12 mouse cellular contexts compared by ENCODE assay signal in the genomic region with DNA sequence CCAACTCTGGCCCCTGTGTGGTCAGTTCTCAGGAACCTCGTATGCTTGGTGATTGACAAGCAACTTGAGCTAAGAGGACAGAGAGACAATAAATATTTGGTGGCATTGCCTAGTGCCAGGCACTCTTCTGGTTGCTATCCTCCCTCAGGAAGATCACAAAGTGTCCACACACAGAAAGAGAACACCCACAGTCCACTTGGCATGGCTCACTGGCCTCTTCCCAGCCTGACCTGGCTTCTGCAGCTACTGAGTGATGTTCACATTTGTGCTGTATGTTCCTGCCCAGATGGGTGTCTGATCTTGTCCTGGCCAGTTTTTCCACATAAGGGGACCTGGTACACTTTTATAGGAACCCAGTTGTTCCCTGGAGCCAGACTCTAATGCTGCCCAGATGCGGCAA.
DNase-seq lines count a peak whose midpoint lies in the region; ATAC-seq lines count a peak whose summit lies in the region.
"Had no signal": no experiment of that assay in that cellular context is flagged by ENCODE, and none has a peak within 500 bp of the region (broad histone marks: within the 10 kb centered on the region; RNA-seq: fewer than 3 reads in every experiment).

No protein-coding gene starts in this region.

- H3K9ac ChIP-seq in intestine, embryonic 16.5 days (ENCODE audit: low read depth, low read length): no peak overlapping the region
- H3K9ac ChIP-seq: forebrain, embryonic 13.5 days; heart, embryonic 15.5 days had no signal

- intact Hi-C loops in heart, postnatal 14 days (cut with DNase I): no loop called here

- WGBS in heart, embryonic 10.5 days: 54% methylated on average over 2 of the region's 2 CpGs
- WGBS in intestine, embryonic 16.5 days: 51% methylated on average over 2 of the region's 2 CpGs

- peaks cover 22% of the 10 kb centered on the region for H3K27me3 ChIP-seq in heart, embryonic 10.5 days (ENCODE audit: insufficient read depth, poor library complexity, severe bottlenecking)
- H3K27me3 ChIP-seq in intestine, embryonic 16.5 days (replicated peaks; ENCODE audit: control insufficient read depth, insufficient read depth, low read length): no peaks in the 10 kb centered on the region
- H3K27me3 ChIP-seq: heart, embryonic 15.5 days had no signal

- no peak overlapping the region for H3K4me3 ChIP-seq in heart, embryonic 10.5 days
- no peak overlapping the region for H3K4me3 ChIP-seq in intestine, embryonic 16.5 days (ENCODE audit: low read length)
- H3K4me3 ChIP-seq: forebrain, embryonic 13.5 days; heart, embryonic 15.5 days; myocyte had no signal

- H3K4me2 ChIP-seq in intestine, embryonic 16.5 days (ENCODE audit: low read depth, low read length): no peak overlapping the region
- H3K4me2 ChIP-seq: forebrain, embryonic 13.5 days; heart, embryonic 15.5 days; liver, embryonic 11.5 days had no signal

- peaks cover 34% of the 10 kb centered on the region for H3K4me1 ChIP-seq in heart, embryonic 10.5 days
- peaks cover 16% of the 10 kb centered on the region; the same call in 1 of the 2 replicates for H3K4me1 ChIP-seq in intestine, embryonic 16.5 days (ENCODE audit: control insufficient read depth, insufficient read depth, low read length)

- H3K9me3 ChIP-seq in heart, embryonic 10.5 days: no peaks in the 10 kb centered on the region
- no peaks in the 10 kb centered on the region for H3K9me3 ChIP-seq in intestine, embryonic 16.5 days (ENCODE audit: control insufficient read depth, low read length)
- H3K9me3 ChIP-seq: forebrain, embryonic 13.5 days; heart, embryonic 15.5 days had no signal

- no peak overlapping the region for H3K27ac ChIP-seq in heart, embryonic 10.5 days
- peak overlapping the region; percentile 52 for H3K27ac ChIP-seq in intestine, embryonic 16.5 days (ENCODE audit: low read length)
- H3K27ac ChIP-seq: forebrain, embryonic 13.5 days; heart, embryonic 15.5 days had no signal

- ATAC-seq in intestine, embryonic 16.5 days: no peak
- ATAC-seq: forebrain, embryonic 13.5 days had no signal

- H3K36me3 ChIP-seq in heart, embryonic 10.5 days: no peaks in the 10 kb centered on the region
- H3K36me3 ChIP-seq in intestine, embryonic 16.5 days (ENCODE audit: control insufficient read depth, insufficient read depth, low read length): no peaks in the 10 kb centered on the region
- H3K36me3 ChIP-seq: heart, embryonic 15.5 days had no signal

- DNase-seq in heart, postnatal 14 days: peak; percentile 24 to 55
- no peak for DNase-seq in heart, embryonic 10.5 days (ENCODE audit: low spot score)
- peak; percentile 81 for DNase-seq in brain, adult 2 months (ENCODE audit: low read depth, low spot score)
- DNase-seq in cerebellum, adult 9-10 months: peak; percentile 81
- DNase-seq in kidney, adult 8-10 months: no peak
- no peak for DNase-seq in frontal cortex, adult 2 months (ENCODE audit: extremely low spot score in 1 of 2, low spot score in 1 of 2)
- no peak for DNase-seq in adrenal gland, postnatal 25 days

Comparison
In these comparisons a context has a peak if more than half of its experiments do, and no peak if none do; other contexts are left out.
1. DNase-seq: peak in heart, postnatal 14 days (2 of 2), brain, adult 2 months (single experiment) and cerebellum, adult 9-10 months (single experiment); none in heart, embryonic 10.5 days (single experiment), kidney, adult 8-10 months (0 of 2), frontal cortex, adult 2 months (0 of 2) and adrenal gland, postnatal 25 days (single experiment).